Mouse (Mus musculus) heart, embryonic 14.5 days (tissue): ENCODE data around the gene Mtm1. TPM values are rescaled to one million over a fixed set of nuclear protein-coding genes. Genes with fewer than 3 reads are reported as not detected.

Experiments
- ATAC-seq: fragments of 200-750 bp; cut with Nextera tagmentation; 2 replicates; pipeline ENCODE4 v1.8.0; 2017; ENCODE audit warnings: low read depth, moderate TSS enrichment; ENCODE audit not compliant: insufficient number of reproducible peaks, insufficient read depth, low FRiP score
- H3K27ac ChIP-seq, 2 experiments: fragments of 200-500 bp in 1 of 2; fragments of 300-500 bp in 1 of 2; sonication (generic) in 1 of 2; replicated peaks in 1 of 2; 2 replicates each; pipeline ENCODE4 v1.5.1; 2012 to 2014; ENCODE audit warnings: low read depth in 2 of 2, low read length in 2 of 2, control low read depth in 1 of 2, mild to moderate bottlenecking in 1 of 2, mixed read lengths in 1 of 2; ENCODE audit not compliant: control insufficient read depth in 1 of 2, insufficient read depth in 1 of 2
- H3K27me3 ChIP-seq: fragments of 300-500 bp; sonication (generic); 2 replicates; pipeline ENCODE4 v1.6.1; 2014; ENCODE audit warnings: mild to moderate bottlenecking, low read length, control low read depth; ENCODE audit not compliant: control insufficient read depth, insufficient read depth
- H3K36me3 ChIP-seq: fragments of 300-500 bp; sonication (generic); 2 replicates; pipeline ENCODE4 v1.6.1; 2014; ENCODE audit warnings: mild to moderate bottlenecking, control low read depth, low read length, mixed read lengths; ENCODE audit not compliant: control insufficient read depth, insufficient read depth
- H3K4me1 ChIP-seq, 2 experiments: fragments of 200-500 bp in 1 of 2; fragments of 300-500 bp in 1 of 2; sonication (generic) in 1 of 2; 2 replicates each; pipeline ENCODE4 v1.6.1; 2012 to 2014; ENCODE audit warnings: low read length in 2 of 2, control low read depth in 1 of 2, mixed read lengths in 1 of 2; ENCODE audit not compliant: control insufficient read depth in 2 of 2, insufficient read depth in 2 of 2
- H3K4me2 ChIP-seq: fragments of 300-500 bp; sonication (generic); 2 replicates; pipeline ENCODE4 v1.6.1; 2014; ENCODE audit warnings: mild to moderate bottlenecking, low read length
- H3K4me3 ChIP-seq, 2 experiments: fragments of 200-500 bp in 1 of 2; fragments of 300-500 bp in 1 of 2; sonication (generic) in 1 of 2; 2 replicates each; pipeline ENCODE4 v1.5.1; 2012 to 2014; ENCODE audit warnings: low read length in 2 of 2, mild to moderate bottlenecking in 2 of 2, control low read depth in 1 of 2, low read depth in 1 of 2, moderate library complexity in 1 of 2; ENCODE audit not compliant: control insufficient read depth in 1 of 2, insufficient read depth in 1 of 2
- H3K9ac ChIP-seq: fragments of 300-500 bp; sonication (generic); 2 replicates; pipeline ENCODE4 v1.6.1; 2014; ENCODE audit warnings: mild to moderate bottlenecking, low read length
- H3K9me3 ChIP-seq: fragments of 300-500 bp; sonication (generic); 2 replicates; pipeline ENCODE4 v1.6.1; 2016; ENCODE audit warnings: low read length, control low read depth; ENCODE audit not compliant: control insufficient read depth
- WGBS: fragments of 180-500 bp; shearing (Covaris S2); extraction: QIAGEN DNeasy Blood & Tissue Kit; methylation state at CpG from one replicate; pipeline ENCODE4 v1.1.7; 2014; 5-methylcytosine and 5-hydroxymethylcytosine counted together
- polyA plus RNA-seq: library from polyadenylated mRNA; unstranded; fragments of >200 nt; fragmentation: Nextera tagmentation; extraction: Ambion mirVana; gene quantifications from 2 replicates; pipeline ENCODE4 v1.2.1, GENCODE M21; 2014

Mtm1 gene
- polyA plus RNA-seq, 1 experiment from 2014 or later, result 5.7 TPM

- Histone ChIP-seq H3K27me3 (no peaks in the 10 kb centered on the region), H3K36me3 (no peaks in the 10 kb centered on the region), H3K4me2 (no peak overlapping the region), H3K9me3 (no peaks in the 10 kb centered on the region), H3K4me1 (no peaks in the 10 kb centered on the region), H3K4me3 (no peak overlapping the region), H3K9ac (no peak overlapping the region), H3K27ac (no peak overlapping the region)
- no peak for ATAC-seq
- 63% methylated on average over 3 of the region's 3 CpGs for WGBS
Observed at GRCm38 (mm10) chrX:71228200-71228599, 17.6 kb downstream of the Mtm1 start.

DNA sequence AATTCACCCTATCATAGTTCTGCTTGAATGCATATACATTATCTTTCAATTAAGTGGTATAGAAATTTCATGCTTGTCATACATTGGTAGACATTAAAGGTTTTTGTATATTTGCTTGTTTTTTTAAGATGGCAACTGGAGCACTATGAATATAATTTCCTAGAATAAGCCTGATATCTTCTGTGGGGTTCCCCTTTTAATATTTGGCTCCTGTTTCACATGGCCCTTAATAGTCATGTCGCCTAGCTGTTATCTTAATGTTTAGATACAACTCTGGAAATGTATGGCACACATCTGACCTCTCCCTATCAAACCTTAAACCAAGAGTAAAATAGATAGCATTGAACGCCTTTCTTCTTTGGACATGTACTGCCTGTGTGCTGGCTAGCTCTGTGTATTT lies 20.3 kb downstream of the Mtm1 start:
- Histone ChIP-seq H3K4me2 (no peak overlapping the region), H3K4me1 (no peaks in the 10 kb centered on the region), H3K9ac (no peak overlapping the region), H3K27ac (no peak overlapping the region), H3K27me3 (no peaks in the 10 kb centered on the region), H3K9me3 (no peaks in the 10 kb centered on the region), H3K4me3 (no peak overlapping the region), H3K36me3 (no peaks in the 10 kb centered on the region)
- 50% methylated on average over 2 of the region's 2 CpGs for WGBS
- no peak for ATAC-seq

GRCm38 (mm10) chrX:71256422-71256821 lies 45.9 kb downstream of the Mtm1 start:
- no peaks in the 10 kb centered on the region for H3K9me3 ChIP-seq
- no peak overlapping the region for H3K4me2 ChIP-seq
- H3K36me3 ChIP-seq, result no peaks in the 10 kb centered on the region
- H3K4me1 ChIP-seq, result no peaks in the 10 kb centered on the region
- no peak overlapping the region for H3K9ac ChIP-seq
- H3K4me3 ChIP-seq, result no peak overlapping the region
- H3K27ac ChIP-seq, result no peak overlapping the region
- H3K27me3 ChIP-seq, result no peaks in the 10 kb centered on the region
- 56% methylated on average over 1 of the region's 1 CpGs for WGBS
- no peak for ATAC-seq

DNA sequence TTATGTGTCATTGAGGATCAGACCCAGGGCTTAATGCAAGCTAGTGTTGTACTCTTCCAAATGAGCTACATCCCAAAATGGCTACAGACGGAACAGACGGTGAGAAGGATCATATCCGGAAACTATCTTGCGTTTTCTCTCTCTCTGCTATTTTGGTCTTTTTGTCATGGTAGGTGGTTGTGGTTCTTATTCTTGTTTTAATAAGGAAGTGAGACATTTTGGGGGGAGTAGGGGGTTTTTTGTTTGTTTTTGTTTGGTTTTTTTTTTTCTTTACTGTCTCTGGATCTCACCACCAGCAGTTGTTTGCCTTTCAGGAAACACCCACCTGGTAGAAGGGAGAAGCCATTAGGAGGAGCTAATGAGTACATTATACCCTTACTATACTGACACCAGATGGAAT lies 50.3 kb downstream of the Mtm1 start:
- H3K27ac ChIP-seq, result no peak overlapping the region
- H3K4me3 ChIP-seq, result no peak overlapping the region
- no peaks in the 10 kb centered on the region for H3K27me3 ChIP-seq
- no peak overlapping the region for H3K4me2 ChIP-seq
- no peak for ATAC-seq
- H3K9ac ChIP-seq, result no peak overlapping the region
- no peaks in the 10 kb centered on the region for H3K4me1 ChIP-seq
- no peaks in the 10 kb centered on the region for H3K9me3 ChIP-seq
- 91% methylated on average over 4 of the region's 4 CpGs for WGBS
- no peaks in the 10 kb centered on the region for H3K36me3 ChIP-seq

GRCm38 (mm10) chrX:71264316-71264715 lies 53.7 kb downstream of the Mtm1 start:
- Histone ChIP-seq H3K9ac (no peak overlapping the region), H3K9me3 (no peaks in the 10 kb centered on the region), H3K27me3 (no peaks in the 10 kb centered on the region), H3K4me3 (no peak overlapping the region), H3K4me2 (no peak overlapping the region), H3K36me3 (no peaks in the 10 kb centered on the region), H3K27ac (no peak overlapping the region), H3K4me1 (no peaks in the 10 kb centered on the region)
- WGBS, result 67% methylated on average over 2 of the region's 2 CpGs
- ATAC-seq, result no peak

DNA sequence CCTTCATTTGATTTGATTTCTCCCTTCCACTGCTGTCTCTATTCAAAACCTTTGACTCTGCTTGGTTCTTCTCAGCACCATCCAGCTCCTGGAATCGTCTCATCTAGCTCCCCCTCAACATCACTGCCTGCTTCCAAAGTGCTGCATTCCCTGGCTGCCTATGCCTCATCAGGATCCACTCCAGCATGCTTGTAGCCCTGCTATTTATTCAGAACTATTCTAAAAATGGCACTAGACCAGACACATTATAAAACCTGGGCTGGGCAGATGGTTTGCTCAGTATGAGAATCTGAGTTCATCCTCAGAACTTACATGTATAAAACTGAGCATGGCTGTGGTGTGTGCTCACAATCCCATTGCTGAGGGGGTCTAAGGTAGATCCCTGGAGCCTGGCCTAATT lies 58.4 kb downstream of the Mtm1 start:
- no peaks in the 10 kb centered on the region for H3K9me3 ChIP-seq
- H3K27me3 ChIP-seq, result no peaks in the 10 kb centered on the region
- no peaks in the 10 kb centered on the region for H3K36me3 ChIP-seq
- no peaks in the 10 kb centered on the region for H3K4me1 ChIP-seq
- ATAC-seq, result no peak
- H3K4me2 ChIP-seq, result no peak overlapping the region
- no peak overlapping the region for H3K4me3 ChIP-seq
- H3K9ac ChIP-seq, result no peak overlapping the region
- WGBS, result 44% methylated on average over 1 of the region's 1 CpGs
- H3K27ac ChIP-seq, result no peak overlapping the region

DNA sequence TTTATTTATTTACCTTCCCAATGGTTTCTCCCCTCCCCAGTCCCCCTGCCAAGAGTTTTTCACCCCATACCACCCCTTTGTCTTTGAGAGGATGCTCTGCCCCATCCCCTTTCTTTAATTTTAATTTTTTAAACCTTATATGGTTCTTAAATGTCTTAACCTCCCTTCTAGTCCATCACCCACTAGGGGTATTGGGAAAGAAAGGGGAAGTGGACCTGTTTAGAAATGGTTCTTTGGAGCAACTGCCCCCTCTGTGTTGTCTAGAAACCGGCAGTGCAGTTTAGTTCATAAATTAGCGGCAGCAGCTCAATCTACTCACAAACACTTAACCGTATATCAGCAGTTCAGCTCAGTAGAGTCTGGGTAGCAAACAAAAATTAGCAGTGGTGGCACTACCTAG lies 63.6 kb downstream of the Mtm1 start:
- no peak overlapping the region for H3K4me2 ChIP-seq
- H3K4me1 ChIP-seq, result no peaks in the 10 kb centered on the region
- WGBS, result 80% methylated on average over 3 of the region's 3 CpGs
- no peaks in the 10 kb centered on the region for H3K9me3 ChIP-seq
- H3K27ac ChIP-seq, result no peak overlapping the region
- ATAC-seq, result no peak
- no peaks in the 10 kb centered on the region for H3K36me3 ChIP-seq
- H3K27me3 ChIP-seq, result no peaks in the 10 kb centered on the region
- no peak overlapping the region for H3K9ac ChIP-seq
- no peak overlapping the region for H3K4me3 ChIP-seq

- no peak for ATAC-seq
- 77% methylated on average over 3 of the region's 3 CpGs for WGBS
- H3K4me1 ChIP-seq, result no peaks in the 10 kb centered on the region
- H3K4me2 ChIP-seq, result no peak overlapping the region
- no peak overlapping the region for H3K9ac ChIP-seq
- no peak overlapping the region for H3K27ac ChIP-seq
- no peaks in the 10 kb centered on the region for H3K27me3 ChIP-seq
- H3K9me3 ChIP-seq, result no peaks in the 10 kb centered on the region
- no peaks in the 10 kb centered on the region for H3K36me3 ChIP-seq
- no peak overlapping the region for H3K4me3 ChIP-seq
Observed at GRCm38 (mm10) chrX:71285473-71285872, 74.9 kb downstream of the Mtm1 start.
